Mouse (Mus musculus) hematopoietic multipotent progenitor cell, adult 10-12 weeks (in vitro differentiated cells): ENCODE measurements around the gene Fmnl1. TPM values are rescaled to one million over a fixed set of nuclear protein-coding genes. Genes with fewer than 3 reads are reported as not detected.

Experiments
- polyA plus RNA-seq: library from polyadenylated mRNA; stranded (reverse); fragments of >175 nt; gene quantifications from 2 replicates; pipeline ENCODE4 v1.2.3, GENCODE M21; 2012; ENCODE audit warnings: low replicate concordance

Fmnl1 gene
- polyA plus RNA-seq: 244 and 485 TPM in 2 replicates

GRCm38 (mm10) chr11:103170494-103171285, at the start of gene Fmnl1:
Gene Fmnl1, plus strand, starts transcription at chr11:103171107.

DNA sequence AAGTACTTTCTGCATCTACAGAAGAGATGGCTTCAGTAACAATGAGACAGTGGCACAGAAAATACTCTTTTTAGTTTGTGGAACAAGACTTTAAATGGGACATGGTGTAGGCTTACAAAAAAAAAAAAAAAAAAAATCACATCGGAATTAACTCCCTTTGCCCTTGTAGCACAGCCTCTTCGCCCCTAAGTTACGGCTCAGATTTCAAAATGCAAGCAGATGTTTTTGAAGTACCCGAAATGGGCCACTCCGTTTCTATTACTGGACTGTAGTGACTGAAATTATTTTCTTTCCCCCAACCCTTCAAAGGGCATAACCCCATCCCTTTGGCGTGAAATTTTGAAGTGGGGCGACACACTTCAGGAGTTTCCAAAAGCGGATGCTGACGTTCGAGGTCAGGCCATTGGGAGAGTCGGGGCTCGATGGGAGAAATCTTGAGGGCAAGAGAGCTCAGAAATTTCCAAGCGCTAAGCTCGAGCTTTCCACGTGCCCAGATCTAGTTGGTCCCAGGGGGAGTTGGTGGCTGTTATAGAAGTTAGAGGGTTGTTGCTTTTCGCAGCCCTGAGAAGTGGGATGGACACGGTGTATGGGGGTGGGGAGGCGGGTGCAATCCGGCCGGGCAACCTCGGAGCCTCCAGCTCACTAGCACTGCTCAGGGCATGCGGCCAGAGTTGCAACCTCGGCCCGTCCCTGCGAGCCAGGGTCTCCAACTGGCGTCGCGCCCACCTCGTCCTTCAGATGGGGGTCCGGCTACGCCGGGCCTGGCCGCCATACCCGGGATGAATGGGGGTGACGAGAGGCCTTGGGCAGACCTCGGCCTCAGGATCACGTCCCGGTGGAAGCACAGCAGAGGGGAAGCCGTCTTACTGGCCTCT, 39.0 kb upstream of the Fmnl1 start, which contains the start of gene Hexim2:
Gene Hexim2 (plus strand): TSS at position 729 of the 875 bp plus-strand sequence.

GRCm38 (mm10) chr11:103208458-103208857, 37.6 kb downstream of the Fmnl1 start, which contains the start of gene 1700023F06Rik:
Gene 1700023F06Rik, minus strand, starts transcription at chr11:103208558.

DNA sequence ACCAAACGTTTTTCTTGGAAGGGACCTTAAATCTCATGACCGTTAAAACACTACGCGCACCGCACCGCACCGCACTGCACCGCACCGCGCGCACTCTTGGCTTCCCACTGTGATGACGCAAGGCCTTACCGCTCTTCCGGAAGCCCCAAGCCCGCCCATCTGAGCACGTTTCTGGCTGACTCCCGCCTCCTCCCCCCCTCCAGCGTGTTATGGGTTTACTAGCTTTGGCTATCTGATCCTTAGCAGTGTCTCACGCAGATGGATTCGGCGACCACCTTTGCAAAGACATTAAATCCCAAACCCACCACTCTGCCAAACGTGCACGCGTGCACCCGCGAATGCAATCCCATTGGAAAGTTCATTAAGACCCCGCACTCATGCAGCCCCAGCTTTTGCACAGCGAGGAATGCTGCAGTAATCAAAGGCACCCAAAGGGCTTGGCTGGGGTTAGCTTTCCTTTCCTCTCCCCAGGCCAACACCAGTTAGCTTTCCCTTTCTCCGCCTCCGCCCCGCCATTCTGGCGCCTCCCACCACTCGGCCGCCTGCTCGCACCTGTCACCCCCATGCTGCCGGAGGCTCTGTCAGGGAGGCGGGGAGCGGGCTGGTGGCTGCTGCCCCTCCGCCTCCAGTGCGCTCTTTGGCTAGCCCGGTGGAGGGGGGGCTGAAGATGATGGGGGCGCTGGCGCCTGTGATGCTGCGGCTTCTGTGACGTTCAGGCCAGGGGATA, 47.0 kb downstream of the Fmnl1 start, which contains the start of gene Spata32:
Gene Spata32 (minus strand): TSS at position 643 of the 727 bp plus-strand sequence.

Other genes with a start within 250 kb of the Fmnl1 start
- 3.6 and 12.5 TPM in 2 replicates for gene Kif18b, start 246.0 kb upstream of the Fmnl1 start, polyA plus RNA-seq
- gene C1ql1, start 224.4 kb upstream of the Fmnl1 start, polyA plus RNA-seq: not detected in 2 replicates
- 9.5 and 16.8 TPM in 2 replicates for gene Nmt1, start 142.9 kb upstream of the Fmnl1 start, polyA plus RNA-seq
- gene Dcakd, start 142.8 kb upstream of the Fmnl1 start, polyA plus RNA-seq: 30.8 and 47.5 TPM in 2 replicates
- 0.15 and 0.18 TPM in 2 replicates for gene Plcd3, start 69.4 kb upstream of the Fmnl1 start, polyA plus RNA-seq
- 60.3 and 69.9 TPM in 2 replicates for gene Acbd4, start 69.4 kb upstream of the Fmnl1 start, polyA plus RNA-seq
- gene Hexim1, start 54.9 kb upstream of the Fmnl1 start, polyA plus RNA-seq: 25.6 and 27.7 TPM in 2 replicates
- gene Hexim2, start 38.7 kb upstream of the Fmnl1 start, polyA plus RNA-seq: 4.3 and 5.1 TPM in 2 replicates
- gene 1700023F06Rik, start 37.5 kb downstream of the Fmnl1 start, polyA plus RNA-seq: not detected in 2 replicates
- gene Spata32, start 47.3 kb downstream of the Fmnl1 start, polyA plus RNA-seq: 0.18 TPM in 1 of 2 replicates, not detected in the other
- gene Map3k14, start 96.4 kb downstream of the Fmnl1 start, polyA plus RNA-seq: 44.3 and 54.1 TPM in 2 replicates
- gene Arhgap27, start 192.6 kb downstream of the Fmnl1 start, polyA plus RNA-seq: 118 and 227 TPM in 2 replicates
- 34.7 and 35.3 TPM in 2 replicates for gene Plekhm1, start 241.6 kb downstream of the Fmnl1 start, polyA plus RNA-seq